Mouse (Mus musculus): ENCODE results near the gene Blm. TPM values are rescaled to one million over a fixed set of nuclear protein-coding genes. Genes with fewer than 3 reads are reported as not detected.

Gene Blm
- polyA plus RNA-seq, 1 experiment from 2014 or later, result 11.2 TPM

DNA sequence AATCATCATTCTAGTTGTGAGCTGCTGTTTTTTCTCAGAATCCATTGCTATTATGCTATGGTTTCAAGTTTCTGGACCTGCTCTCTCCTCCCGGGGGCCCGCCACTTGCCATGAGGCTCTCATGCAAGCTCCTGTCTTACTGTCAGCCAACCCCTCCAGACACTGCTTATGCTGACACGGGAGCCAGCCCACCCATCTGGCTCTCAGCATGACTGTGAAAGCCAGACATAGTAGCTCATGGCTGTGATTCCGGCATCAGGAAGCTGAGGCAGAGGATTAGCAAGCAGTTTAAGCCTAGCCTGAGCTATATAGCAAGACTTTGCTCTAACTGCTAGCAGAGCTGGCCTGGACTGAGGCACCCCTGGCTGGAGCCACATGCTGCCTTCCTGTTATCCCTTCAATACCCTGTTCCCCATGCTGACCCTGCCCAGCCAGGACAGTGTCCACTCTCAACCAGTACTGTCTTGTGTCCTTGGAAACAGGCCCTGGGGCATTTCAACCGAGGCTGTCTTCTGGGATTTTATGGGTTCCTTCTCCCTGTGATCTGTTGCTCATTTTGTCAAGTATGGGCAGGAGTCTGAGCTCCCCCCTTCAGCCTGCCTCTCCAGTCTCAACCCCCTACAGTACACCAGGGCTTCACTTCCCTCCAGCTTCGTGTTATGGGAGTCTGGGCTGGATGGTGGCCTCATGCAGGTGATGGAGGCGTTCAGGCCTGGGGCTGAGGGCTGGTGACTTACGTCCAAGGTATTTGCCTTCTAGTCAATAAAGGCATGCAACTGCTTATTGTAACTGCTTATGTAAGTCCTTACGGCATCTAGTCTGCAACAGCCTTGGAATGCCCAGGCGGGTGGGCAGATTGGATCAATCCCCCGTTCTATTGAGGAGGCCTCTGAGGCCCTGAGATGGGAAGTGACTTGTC lies 92.7 kb downstream of the Blm start:
- Histone ChIP-seq H3K27me3 (ENCODE audit: control insufficient read depth, insufficient read depth, low read length) (no peaks in the 10 kb centered on the region), H3K4me1 (ENCODE audit: control insufficient read depth, insufficient read depth, low read length) (no peaks in the 10 kb centered on the region), H3K9me3 (ENCODE audit: control insufficient read depth, low read length) (no peaks in the 10 kb centered on the region), H3K27ac (ENCODE audit: low read depth, low read length) (no peak overlapping the region), H3K36me3 (ENCODE audit: control insufficient read depth, insufficient read depth, low read length) (no peaks in the 10 kb centered on the region), H3K4me3 (ENCODE audit: low read depth, low read length) (no peak overlapping the region), H3K4me2 (ENCODE audit: low read depth, low read length) (no peak overlapping the region), H3K9ac (replicated peaks; ENCODE audit: low read depth, low read length) (no peak overlapping the region)
- ATAC-seq (ENCODE audit: low read depth), result no peak
- WGBS, result 49% methylated on average over 11 of the region's 11 CpGs

DNA sequence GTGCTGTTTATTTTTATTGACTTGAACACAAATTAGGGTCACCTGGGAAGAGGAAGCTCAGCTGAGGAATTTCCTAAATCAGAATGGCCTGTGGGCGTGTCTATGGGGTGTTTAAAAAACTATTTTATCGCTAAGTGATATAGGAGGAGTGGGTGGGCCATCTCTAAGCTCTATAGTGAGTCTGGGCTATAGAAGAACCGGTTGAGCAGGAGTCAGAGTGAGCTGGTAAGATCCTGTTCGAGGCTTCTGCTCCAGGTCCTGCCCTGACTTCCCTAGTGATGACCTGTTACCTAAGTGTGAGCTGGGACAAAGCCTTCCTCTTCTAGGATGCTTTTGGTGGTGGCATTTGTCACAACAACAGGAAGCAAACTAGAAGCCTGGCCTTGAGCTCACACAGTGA lies 94.2 kb downstream of the Blm start:
- no peak overlapping the region for H3K4me3 ChIP-seq (ENCODE audit: low read depth, low read length)
- no peak overlapping the region for H3K27ac ChIP-seq (ENCODE audit: low read depth, low read length)
- no peaks in the 10 kb centered on the region for H3K9me3 ChIP-seq (ENCODE audit: control insufficient read depth, low read length)
- no peak for ATAC-seq (ENCODE audit: low read depth)
- WGBS, result 77% methylated on average over 4 of the region's 4 CpGs
- H3K27me3 ChIP-seq (ENCODE audit: control insufficient read depth, insufficient read depth, low read length), result no peaks in the 10 kb centered on the region
- no peak overlapping the region for H3K9ac ChIP-seq (replicated peaks; ENCODE audit: low read depth, low read length)
- H3K36me3 ChIP-seq (ENCODE audit: control insufficient read depth, insufficient read depth, low read length), result no peaks in the 10 kb centered on the region
- H3K4me1 ChIP-seq (ENCODE audit: control insufficient read depth, insufficient read depth, low read length), result no peaks in the 10 kb centered on the region
- no peak overlapping the region for H3K4me2 ChIP-seq (ENCODE audit: low read depth, low read length)

DNA sequence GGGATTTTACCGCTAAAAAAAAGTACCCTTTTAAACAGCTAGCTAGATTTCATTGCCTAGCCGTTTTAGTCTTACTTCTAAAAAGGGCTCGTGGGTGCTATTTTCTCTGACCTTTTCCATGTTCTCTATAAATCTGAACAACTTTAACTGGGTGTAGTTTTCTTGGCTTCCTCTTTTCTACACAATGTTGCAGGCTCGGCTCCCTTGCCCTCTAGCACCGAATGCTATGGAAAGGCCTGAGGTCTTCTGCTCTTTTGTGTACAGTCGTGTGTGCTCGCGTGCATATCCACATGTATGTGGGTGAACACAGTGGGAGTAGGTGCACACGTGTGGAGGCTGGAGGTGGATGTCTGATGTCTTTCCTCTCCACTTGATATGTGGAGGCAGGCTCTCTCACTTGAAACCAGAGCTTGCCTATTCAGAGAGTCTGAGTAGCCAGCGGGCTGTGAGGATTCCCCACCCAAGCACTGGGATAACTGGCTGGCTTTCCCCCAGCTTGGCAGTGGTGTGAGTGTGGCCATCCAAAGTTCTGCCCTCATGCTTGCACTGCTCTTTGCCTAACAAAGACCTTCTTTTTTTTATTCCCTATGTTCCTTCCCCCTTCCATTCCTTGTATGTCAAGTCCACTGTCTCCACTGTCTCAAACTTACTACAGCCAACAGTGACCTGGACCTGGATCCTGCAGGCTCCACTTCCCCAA lies 95.0 kb downstream of the Blm start:
- no peak overlapping the region for H3K4me3 ChIP-seq (ENCODE audit: low read depth, low read length)
- H3K4me1 ChIP-seq (ENCODE audit: control insufficient read depth, insufficient read depth, low read length), result no peaks in the 10 kb centered on the region
- 0 out of 2 replicates have a peak overlapping the region, but pooled peaks have one; percentile 3 for H3K9ac ChIP-seq (replicated peaks; ENCODE audit: low read depth, low read length)
- no peaks in the 10 kb centered on the region for H3K36me3 ChIP-seq (ENCODE audit: control insufficient read depth, insufficient read depth, low read length)
- H3K27me3 ChIP-seq (ENCODE audit: control insufficient read depth, insufficient read depth, low read length), result no peaks in the 10 kb centered on the region
- H3K27ac ChIP-seq (ENCODE audit: low read depth, low read length), result no peak overlapping the region
- no peak overlapping the region for H3K4me2 ChIP-seq (ENCODE audit: low read depth, low read length)
- ATAC-seq (ENCODE audit: low read depth), result no peak
- no peaks in the 10 kb centered on the region for H3K9me3 ChIP-seq (ENCODE audit: control insufficient read depth, low read length)
- 76% methylated on average over 10 of the region's 10 CpGs for WGBS

DNA sequence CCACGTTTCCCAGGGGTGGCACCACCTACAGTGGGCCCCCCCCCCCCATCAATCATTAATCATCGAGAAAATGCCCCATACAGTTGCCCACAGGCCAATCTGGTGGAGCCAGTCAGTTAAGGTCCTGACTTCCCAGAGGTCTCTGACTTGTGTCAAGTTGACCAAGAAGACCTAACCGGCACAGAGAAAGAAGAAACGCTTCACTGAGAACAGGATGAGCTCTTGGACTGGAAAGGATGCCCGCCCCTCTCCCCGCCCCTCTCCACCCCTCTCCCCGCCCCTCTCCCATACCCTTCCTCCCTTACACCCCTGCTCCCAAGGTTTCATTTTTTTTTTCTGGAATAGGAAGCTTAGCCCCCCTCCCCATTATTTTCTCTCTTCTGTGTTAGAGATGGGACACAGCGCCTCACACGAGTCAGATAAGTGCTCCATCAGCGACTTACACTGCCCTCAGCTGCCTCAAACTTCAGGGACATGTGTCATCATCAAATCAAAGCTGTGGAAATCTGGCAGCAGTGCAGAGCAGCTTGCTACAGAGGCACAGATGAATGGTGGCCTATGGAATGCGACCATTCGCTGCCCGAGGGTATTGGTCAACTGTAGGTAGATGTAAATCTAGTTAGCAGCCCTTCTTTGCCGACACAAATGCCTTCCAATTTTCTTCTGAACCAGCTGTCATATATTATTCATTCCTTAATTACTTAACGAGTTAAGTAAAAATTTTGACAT lies 95.7 kb downstream of the Blm start:
- H3K4me1 ChIP-seq (ENCODE audit: control insufficient read depth, insufficient read depth, low read length), result no peaks in the 10 kb centered on the region
- no peak for ATAC-seq (ENCODE audit: low read depth)
- no peaks in the 10 kb centered on the region for H3K36me3 ChIP-seq (ENCODE audit: control insufficient read depth, insufficient read depth, low read length)
- 30% methylated on average over 15 of the region's 15 CpGs for WGBS
- no peak overlapping the region for H3K4me3 ChIP-seq (ENCODE audit: low read depth, low read length)
- no peak overlapping the region for H3K27ac ChIP-seq (ENCODE audit: low read depth, low read length)
- H3K9ac ChIP-seq (replicated peaks; ENCODE audit: low read depth, low read length), result no peak overlapping the region
- H3K4me2 ChIP-seq (ENCODE audit: low read depth, low read length), result no peak overlapping the region
- no peaks in the 10 kb centered on the region for H3K27me3 ChIP-seq (ENCODE audit: control insufficient read depth, insufficient read depth, low read length)
- H3K9me3 ChIP-seq (ENCODE audit: control insufficient read depth, low read length), result no peaks in the 10 kb centered on the region

DNA sequence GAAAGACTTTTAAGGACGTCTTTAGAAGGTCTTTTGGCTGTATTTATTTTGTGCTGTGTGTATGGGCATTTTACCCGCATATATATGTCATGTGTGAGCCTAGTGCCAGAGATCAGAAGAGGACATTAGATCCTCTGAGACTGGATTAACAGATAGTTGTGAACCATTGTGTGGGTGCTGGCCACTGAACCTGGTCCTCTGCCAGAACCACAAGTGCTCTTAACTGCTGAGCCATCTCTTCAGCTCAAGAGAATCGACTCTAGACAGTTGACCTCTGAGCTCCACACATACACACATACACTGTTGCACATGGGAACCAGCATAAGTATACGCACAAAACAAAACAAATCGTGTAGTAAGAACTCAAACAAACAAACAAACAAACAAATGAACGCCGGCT lies 98.3 kb downstream of the Blm start:
- Histone ChIP-seq H3K4me3 (ENCODE audit: low read depth, low read length) (no peak overlapping the region), H3K9ac (replicated peaks; ENCODE audit: low read depth, low read length) (no peak overlapping the region), H3K27ac (ENCODE audit: low read depth, low read length) (no peak overlapping the region), H3K4me1 (ENCODE audit: control insufficient read depth, insufficient read depth, low read length) (no peaks in the 10 kb centered on the region), H3K27me3 (ENCODE audit: control insufficient read depth, insufficient read depth, low read length) (no peaks in the 10 kb centered on the region), H3K9me3 (ENCODE audit: control insufficient read depth, low read length) (no peaks in the 10 kb centered on the region), H3K36me3 (ENCODE audit: control insufficient read depth, insufficient read depth, low read length) (no peaks in the 10 kb centered on the region), H3K4me2 (ENCODE audit: low read depth, low read length) (no peak overlapping the region)
- no peak for ATAC-seq (ENCODE audit: low read depth)
- WGBS, result 92% methylated on average over 7 of the region's 7 CpGs

DNA sequence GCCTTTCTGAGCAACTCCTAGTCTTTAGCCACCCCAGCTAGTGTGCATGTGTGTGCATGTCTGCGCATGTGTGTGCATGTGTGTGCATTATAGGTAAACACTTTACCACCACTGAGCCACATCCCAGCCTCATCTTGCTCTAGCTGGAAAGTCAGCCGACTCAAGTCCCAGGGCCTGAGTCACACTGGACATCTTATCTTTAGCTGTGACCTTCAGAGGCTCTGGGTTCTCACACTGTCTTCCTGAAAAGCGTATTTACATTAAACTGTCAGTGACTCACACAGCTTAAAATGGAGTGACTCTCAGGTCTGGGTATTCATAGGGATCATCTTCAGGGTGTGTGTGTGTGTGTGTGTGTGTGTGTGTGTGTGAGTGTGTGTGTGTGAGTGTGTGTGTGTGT lies 99.3 kb downstream of the Blm start:
- no peaks in the 10 kb centered on the region for H3K4me1 ChIP-seq (ENCODE audit: control insufficient read depth, insufficient read depth, low read length)
- H3K27me3 ChIP-seq (ENCODE audit: control insufficient read depth, insufficient read depth, low read length), result no peaks in the 10 kb centered on the region
- WGBS, result 87% methylated on average over 3 of the region's 3 CpGs
- H3K9ac ChIP-seq (replicated peaks; ENCODE audit: low read depth, low read length), result no peak overlapping the region
- H3K4me3 ChIP-seq (ENCODE audit: low read depth, low read length), result no peak overlapping the region
- H3K9me3 ChIP-seq (ENCODE audit: control insufficient read depth, low read length), result no peaks in the 10 kb centered on the region
- no peak for ATAC-seq (ENCODE audit: low read depth)
- H3K4me2 ChIP-seq (ENCODE audit: low read depth, low read length), result no peak overlapping the region
- no peaks in the 10 kb centered on the region for H3K36me3 ChIP-seq (ENCODE audit: control insufficient read depth, insufficient read depth, low read length)
- H3K27ac ChIP-seq (ENCODE audit: low read depth, low read length), result no peak overlapping the region

DNA sequence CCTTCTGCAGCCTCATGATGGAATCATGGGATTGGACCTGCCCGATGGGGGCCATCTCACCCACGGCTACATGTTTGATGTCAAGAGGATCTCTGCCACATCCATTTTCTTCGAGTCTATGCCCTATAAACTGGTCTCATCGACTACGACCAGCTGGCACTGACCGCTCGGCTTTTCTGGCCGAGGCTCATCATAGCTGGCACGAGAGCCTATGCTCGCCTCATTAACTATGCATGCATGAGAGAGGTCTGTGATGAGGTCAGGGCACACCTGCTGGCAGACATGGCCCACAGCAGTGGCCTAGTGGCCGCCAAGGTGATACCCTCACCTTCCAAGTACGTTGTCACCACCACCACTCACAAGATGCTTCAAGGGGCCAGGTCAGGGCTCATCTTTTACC lies 105.3 kb downstream of the Blm start:
- H3K4me3 ChIP-seq (ENCODE audit: low read depth, low read length), result no peak overlapping the region
- H3K9ac ChIP-seq (replicated peaks; ENCODE audit: low read depth, low read length), result no peak overlapping the region
- WGBS, result 93% methylated on average over 12 of the region's 12 CpGs
- no peaks in the 10 kb centered on the region for H3K27me3 ChIP-seq (ENCODE audit: control insufficient read depth, insufficient read depth, low read length)
- H3K27ac ChIP-seq (ENCODE audit: low read depth, low read length), result no peak overlapping the region
- H3K9me3 ChIP-seq (ENCODE audit: control insufficient read depth, low read length), result no peaks in the 10 kb centered on the region
- H3K4me1 ChIP-seq (ENCODE audit: control insufficient read depth, insufficient read depth, low read length), result no peaks in the 10 kb centered on the region
- ATAC-seq (ENCODE audit: low read depth), result no peak
- H3K4me2 ChIP-seq (ENCODE audit: low read depth, low read length), result no peak overlapping the region
- no peaks in the 10 kb centered on the region for H3K36me3 ChIP-seq (ENCODE audit: control insufficient read depth, insufficient read depth, low read length)

DNA sequence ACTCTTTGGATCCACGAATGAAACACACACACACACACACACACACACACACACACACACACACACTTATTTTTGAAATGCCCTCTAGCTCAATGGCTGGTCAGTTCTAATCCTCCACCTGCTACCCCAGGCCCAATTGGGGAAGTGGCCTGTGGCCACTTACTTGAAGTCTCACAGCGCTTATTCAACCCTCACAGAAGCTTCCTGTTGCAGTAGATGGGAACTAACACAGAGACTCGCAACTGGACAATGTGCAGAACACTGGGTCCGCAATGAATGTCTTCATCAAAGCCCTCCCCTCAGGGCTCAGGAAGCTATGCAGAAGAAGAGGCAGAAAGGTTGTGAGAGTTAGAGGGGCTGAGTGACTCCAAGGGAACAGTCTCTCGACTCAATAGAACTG lies 107.2 kb downstream of the Blm start:
- 83% methylated on average over 5 of the region's 5 CpGs for WGBS

DNA sequence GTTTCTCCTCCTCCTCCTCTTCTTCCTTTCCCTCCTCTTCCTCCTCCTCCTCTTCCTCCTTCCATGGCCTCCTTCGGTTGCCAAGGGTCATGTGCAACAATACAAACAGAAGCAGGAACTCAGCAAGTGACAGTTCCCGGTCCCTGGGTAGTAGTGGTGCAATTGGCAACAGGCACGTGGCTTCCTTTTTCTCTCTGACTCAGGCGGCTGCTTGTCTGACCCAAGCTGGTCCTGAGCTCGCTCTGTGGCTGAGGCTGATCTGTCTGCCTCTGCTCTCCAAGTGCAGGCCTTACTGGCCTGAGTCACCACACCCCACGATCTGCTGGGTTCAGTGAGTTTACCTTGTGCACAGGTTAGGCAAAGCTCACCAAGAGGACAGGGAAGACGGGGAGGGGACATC lies 108.6 kb downstream of the Blm start:
- WGBS, result 76% methylated on average over 7 of the region's 7 CpGs
- no peaks in the 10 kb centered on the region for H3K27me3 ChIP-seq (ENCODE audit: control insufficient read depth, insufficient read depth, low read length)
- H3K4me2 ChIP-seq (ENCODE audit: low read depth, low read length), result no peak overlapping the region
- H3K36me3 ChIP-seq (ENCODE audit: control insufficient read depth, insufficient read depth, low read length), result no peaks in the 10 kb centered on the region
- H3K27ac ChIP-seq (ENCODE audit: low read depth, low read length), result no peak overlapping the region
- no peak overlapping the region for H3K4me3 ChIP-seq (ENCODE audit: low read depth, low read length)
- ATAC-seq (ENCODE audit: low read depth), result no peak
- H3K9me3 ChIP-seq (ENCODE audit: control insufficient read depth, low read length), result no peaks in the 10 kb centered on the region
- no peaks in the 10 kb centered on the region for H3K4me1 ChIP-seq (ENCODE audit: control insufficient read depth, insufficient read depth, low read length)
- H3K9ac ChIP-seq (replicated peaks; ENCODE audit: low read depth, low read length), result no peak overlapping the region

More for the DNA sequence above, 107.2 kb downstream of the Blm start:
- H3K4me2 ChIP-seq (ENCODE audit: low read depth, low read length), result no peak overlapping the region
- no peak for ATAC-seq (ENCODE audit: low read depth)
- no peaks in the 10 kb centered on the region for H3K4me1 ChIP-seq (ENCODE audit: control insufficient read depth, insufficient read depth, low read length)
- no peak overlapping the region for H3K9ac ChIP-seq (replicated peaks; ENCODE audit: low read depth, low read length)
- H3K36me3 ChIP-seq (ENCODE audit: control insufficient read depth, insufficient read depth, low read length), result no peaks in the 10 kb centered on the region
- H3K27ac ChIP-seq (ENCODE audit: low read depth, low read length), result no peak overlapping the region
- no peak overlapping the region for H3K4me3 ChIP-seq (ENCODE audit: low read depth, low read length)
- no peaks in the 10 kb centered on the region for H3K9me3 ChIP-seq (ENCODE audit: control insufficient read depth, low read length)
- H3K27me3 ChIP-seq (ENCODE audit: control insufficient read depth, insufficient read depth, low read length), result no peaks in the 10 kb centered on the region

Data from neural tube, embryonic 14.5 days (tissue).